Comparison of ENCODE assay signal across 21 mouse cellular contexts in genomic region chr1:135643691-135644090, GRCm38 (mm10). TPM values are rescaled to one million over a fixed set of nuclear protein-coding genes. Genes with fewer than 3 reads are reported as not detected.
DNase-seq lines count a peak whose midpoint lies in the region; ATAC-seq and TF ChIP-seq lines count a peak whose summit lies in the region.
"Had no signal": no experiment of that assay in that cellular context is flagged by ENCODE, and none has a peak within 500 bp of the region (broad histone marks: within the 10 kb centered on the region; RNA-seq: fewer than 3 reads in every experiment).

No protein-coding gene starts in this region.

- peaks cover 19% of the 10 kb centered on the region for H3K4me1 ChIP-seq in forebrain, embryonic 16.5 days (replicated peaks; ENCODE audit: control insufficient read depth, insufficient read depth, low read length)
- H3K4me1 ChIP-seq in forebrain, embryonic 11.5 days (replicated peaks; ENCODE audit: control insufficient read depth, insufficient read depth, low read length): peaks cover 3% of the 10 kb centered on the region; the same call in 1 of the 2 replicates
- peaks cover 21% of the 10 kb centered on the region for H3K4me1 ChIP-seq in heart, embryonic 12.5 days (replicated peaks)
- H3K4me1 ChIP-seq in hindbrain, embryonic 13.5 days (replicated peaks): peaks cover 31% of the 10 kb centered on the region
- H3K4me1 ChIP-seq in hindbrain, postnatal 0 days (ENCODE audit: insufficient read depth, low read length): peaks cover 8% of the 10 kb centered on the region
- peaks cover 2% of the 10 kb centered on the region; the same call in 1 of the 2 replicates for H3K4me1 ChIP-seq in midbrain, embryonic 11.5 days (ENCODE audit: control insufficient read depth, insufficient read depth, low read length)
- peaks cover 5% of the 10 kb centered on the region; the same call in 1 of the 2 replicates for H3K4me1 ChIP-seq in midbrain, postnatal 0 days (ENCODE audit: insufficient read depth, low read length)
- H3K4me1 ChIP-seq: embryonic facial prominence, embryonic 12.5 days had no signal

- whole genome bisulfite sequencing in forebrain, embryonic 16.5 days: 62% methylated on average over 3 of the region's 3 CpGs
- 86% methylated on average over 3 of the region's 3 CpGs for WGBS in forebrain, embryonic 11.5 days
- WGBS in heart, embryonic 12.5 days: 61% methylated on average over 3 of the region's 3 CpGs
- 75% methylated on average over 3 of the region's 3 CpGs for WGBS in hindbrain, embryonic 13.5 days
- 75% methylated on average over 3 of the region's 3 CpGs for WGBS in hindbrain, postnatal 0 days
- 86% methylated on average over 3 of the region's 3 CpGs for WGBS in midbrain, embryonic 11.5 days
- 83% methylated on average over 3 of the region's 3 CpGs for WGBS in midbrain, postnatal 0 days

- H3K4me2 ChIP-seq in forebrain, embryonic 16.5 days (ENCODE audit: low read length): no peak overlapping the region
- H3K4me2 ChIP-seq in forebrain, embryonic 11.5 days (ENCODE audit: low read depth, low read length, severe bottlenecking): no peak overlapping the region
- H3K4me2 ChIP-seq in heart, embryonic 12.5 days: no peak overlapping the region
- H3K4me2 ChIP-seq in hindbrain, embryonic 13.5 days: no peak overlapping the region
- H3K4me2 ChIP-seq in hindbrain, postnatal 0 days (ENCODE audit: low read depth, low read length): no peak overlapping the region
- no peak overlapping the region for H3K4me2 ChIP-seq in midbrain, embryonic 11.5 days
- no peak overlapping the region for H3K4me2 ChIP-seq in midbrain, postnatal 0 days (ENCODE audit: low read depth, low read length, poor library complexity, severe bottlenecking)
- H3K4me2 ChIP-seq: embryonic facial prominence, embryonic 12.5 days; embryonic facial prominence, embryonic 15.5 days; hindbrain, embryonic 12.5 days had no signal

- TF ChIP-seq CTCF in hindbrain, postnatal 0 days (IDR thresholded peaks at IDR 0.05; ENCODE audit: low read depth): no peak
- no peak for TF ChIP-seq CTCF in midbrain, postnatal 0 days (IDR thresholded peaks at IDR 0.05)

- no peak for DNase-seq in forebrain, embryonic 11.5 days (ENCODE audit: low spot score)
- DNase-seq in heart, postnatal 14 days: no peak
- DNase-seq in hindbrain, postnatal 0 days (ENCODE audit: low spot score): no peak
- DNase-seq in midbrain, embryonic 11.5 days (ENCODE audit: low spot score, missing footprints): peak; percentile 26
- no peak for DNase-seq in midbrain, postnatal 0 days (ENCODE audit: low spot score)
- DNase-seq: B cell, adult 2 months; cerebellum, adult 11 months; cerebellum, adult 9-11 months; gastrocnemius, postnatal 36 days; kidney, adult 2 months had no signal

- no peak overlapping the region for H3K27ac ChIP-seq in forebrain, embryonic 16.5 days (ENCODE audit: low read length)
- H3K27ac ChIP-seq in forebrain, embryonic 11.5 days (ENCODE audit: low read depth, low read length): no peak overlapping the region
- H3K27ac ChIP-seq in heart, embryonic 12.5 days (ENCODE audit: poor library complexity, severe bottlenecking): 0 out of 2 replicates have a peak overlapping the region, but pooled peaks have one; percentile 26
- H3K27ac ChIP-seq in hindbrain, embryonic 13.5 days: peak overlapping the region; percentile 37; the same call in 1 of the 2 replicates
- no peak overlapping the region for H3K27ac ChIP-seq in hindbrain, postnatal 0 days
- H3K27ac ChIP-seq in midbrain, embryonic 11.5 days (ENCODE audit: low read depth, low read length): no peak overlapping the region
- no peak overlapping the region for H3K27ac ChIP-seq in midbrain, postnatal 0 days (ENCODE audit: low read depth, low read length)
- H3K27ac ChIP-seq: embryonic facial prominence, embryonic 12.5 days; embryonic facial prominence, embryonic 15.5 days; heart, adult 2 months; hindbrain, embryonic 12.5 days had no signal

- H3K36me3 ChIP-seq in forebrain, embryonic 16.5 days (ENCODE audit: control insufficient read depth, insufficient read depth): no peaks in the 10 kb centered on the region
- no peaks in the 10 kb centered on the region for H3K36me3 ChIP-seq in forebrain, embryonic 11.5 days (ENCODE audit: control insufficient read depth, insufficient read depth, low read length)
- H3K36me3 ChIP-seq in heart, embryonic 12.5 days: no peaks in the 10 kb centered on the region
- no peaks in the 10 kb centered on the region for H3K36me3 ChIP-seq in hindbrain, embryonic 13.5 days
- H3K36me3 ChIP-seq in hindbrain, postnatal 0 days (ENCODE audit: insufficient read depth, low read length): no peaks in the 10 kb centered on the region
- H3K36me3 ChIP-seq in midbrain, embryonic 11.5 days (ENCODE audit: control insufficient read depth, insufficient read depth, low read length): no peaks in the 10 kb centered on the region
- H3K36me3 ChIP-seq in midbrain, postnatal 0 days (ENCODE audit: insufficient read depth, low read length): no peaks in the 10 kb centered on the region
- H3K36me3 ChIP-seq: embryonic facial prominence, embryonic 12.5 days; embryonic facial prominence, embryonic 15.5 days; G1E; hindbrain, embryonic 12.5 days had no signal

- no peaks in the 10 kb centered on the region for H3K27me3 ChIP-seq in forebrain, embryonic 16.5 days (replicated peaks; ENCODE audit: control insufficient read depth, insufficient read depth, low read length)
- H3K27me3 ChIP-seq in forebrain, embryonic 11.5 days (ENCODE audit: control insufficient read depth, insufficient read depth, low read length): no peaks in the 10 kb centered on the region
- H3K27me3 ChIP-seq in heart, embryonic 12.5 days (replicated peaks): no peaks in the 10 kb centered on the region
- H3K27me3 ChIP-seq in hindbrain, embryonic 13.5 days: no peaks in the 10 kb centered on the region
- H3K27me3 ChIP-seq in hindbrain, postnatal 0 days (ENCODE audit: insufficient read depth, low read length): no peaks in the 10 kb centered on the region
- no peaks in the 10 kb centered on the region for H3K27me3 ChIP-seq in midbrain, embryonic 11.5 days (ENCODE audit: control insufficient read depth, insufficient read depth, low read length)
- no peaks in the 10 kb centered on the region for H3K27me3 ChIP-seq in midbrain, postnatal 0 days (ENCODE audit: insufficient read depth, low read length)
- H3K27me3 ChIP-seq: embryonic facial prominence, embryonic 12.5 days; embryonic facial prominence, embryonic 15.5 days; hindbrain, embryonic 12.5 days; Patski had no signal

- ATAC-seq in forebrain, embryonic 16.5 days: peak; percentile 34; the same call in 1 of the 2 replicates
- ATAC-seq in forebrain, embryonic 11.5 days (replicated peaks; ENCODE audit: low FRiP score): no peak
- 0 out of 2 replicates have a peak, but pooled peaks have one; percentile 12 for ATAC-seq in heart, embryonic 12.5 days (ENCODE audit: insufficient number of reproducible peaks, low FRiP score)
- ATAC-seq in hindbrain, embryonic 13.5 days (ENCODE audit: low FRiP score): no peak
- no peak for ATAC-seq in hindbrain, postnatal 0 days
- no peak for ATAC-seq in midbrain, embryonic 11.5 days (ENCODE audit: low FRiP score)
- ATAC-seq in midbrain, postnatal 0 days (ENCODE audit: low FRiP score): no peak
- ATAC-seq: forebrain, embryonic 14.5 days; intestine, postnatal 0 days; Patski had no signal

- no peak overlapping the region for H3K4me3 ChIP-seq in forebrain, embryonic 16.5 days (replicated peaks; ENCODE audit: low read length)
- no peak overlapping the region for H3K4me3 ChIP-seq in forebrain, embryonic 11.5 days (ENCODE audit: low read depth, low read length)
- H3K4me3 ChIP-seq in heart, embryonic 12.5 days: no peak overlapping the region
- no peak overlapping the region for H3K4me3 ChIP-seq in hindbrain, embryonic 13.5 days
- no peak overlapping the region for H3K4me3 ChIP-seq in hindbrain, postnatal 0 days (ENCODE audit: low read length)
- H3K4me3 ChIP-seq in midbrain, embryonic 11.5 days (ENCODE audit: low read depth, low read length): no peak overlapping the region
- H3K4me3 ChIP-seq in midbrain, postnatal 0 days (ENCODE audit: low read depth, low read length): no peak overlapping the region
- H3K4me3 ChIP-seq: embryonic facial prominence, embryonic 12.5 days; embryonic facial prominence, embryonic 15.5 days; heart, adult 2 months; hindbrain, embryonic 12.5 days had no signal

- intact Hi-C loops in heart, postnatal 14 days (cut with DNase I): no loop called here

- no peaks in the 10 kb centered on the region; the same call in 1 of the 2 replicates for H3K9me3 ChIP-seq in forebrain, embryonic 16.5 days (ENCODE audit: control insufficient read depth, low read length)
- H3K9me3 ChIP-seq in forebrain, embryonic 11.5 days (ENCODE audit: control insufficient read depth, low read length): no peaks in the 10 kb centered on the region
- H3K9me3 ChIP-seq in heart, embryonic 12.5 days (replicated peaks): no peaks in the 10 kb centered on the region
- H3K9me3 ChIP-seq in hindbrain, embryonic 13.5 days: no peaks in the 10 kb centered on the region
- no peaks in the 10 kb centered on the region for H3K9me3 ChIP-seq in hindbrain, postnatal 0 days (ENCODE audit: low read length)
- H3K9me3 ChIP-seq in midbrain, embryonic 11.5 days (ENCODE audit: control insufficient read depth, low read length): no peaks in the 10 kb centered on the region
- H3K9me3 ChIP-seq in midbrain, postnatal 0 days (ENCODE audit: low read length): no peaks in the 10 kb centered on the region
- H3K9me3 ChIP-seq: embryonic facial prominence, embryonic 12.5 days; embryonic facial prominence, embryonic 15.5 days; G1E; hindbrain, embryonic 12.5 days had no signal

- no peak overlapping the region for H3K9ac ChIP-seq in forebrain, embryonic 16.5 days (replicated peaks; ENCODE audit: low read depth, low read length)
- no peak overlapping the region for H3K9ac ChIP-seq in forebrain, embryonic 11.5 days (ENCODE audit: low read length)
- no peak overlapping the region for H3K9ac ChIP-seq in heart, embryonic 12.5 days
- no peak overlapping the region for H3K9ac ChIP-seq in hindbrain, embryonic 13.5 days
- H3K9ac ChIP-seq in hindbrain, postnatal 0 days (replicated peaks; ENCODE audit: low read length): no peak overlapping the region
- H3K9ac ChIP-seq in midbrain, embryonic 11.5 days (ENCODE audit: low read length): no peak overlapping the region
- H3K9ac ChIP-seq in midbrain, postnatal 0 days (replicated peaks; ENCODE audit: low read length, poor library complexity, severe bottlenecking): no peak overlapping the region
- H3K9ac ChIP-seq: embryonic facial prominence, embryonic 12.5 days; embryonic facial prominence, embryonic 15.5 days; hindbrain, embryonic 12.5 days had no signal

RNA-seq across cellular contexts. Expression of gene Nav1, which starts 36.6 kb away (rescaled TPM):
- 48.6 and 62.6 TPM in 2 replicates for polyA plus RNA-seq in forebrain, embryonic 16.5 days (2015; fragmentation: Nextera tagmentation; extraction: Ambion mirVana)
- 23.4 and 26.9 TPM in 2 replicates for polyA plus RNA-seq in forebrain, embryonic 11.5 days (2014; fragmentation: Nextera tagmentation; extraction: Ambion mirVana)
- 38.9 and 45.1 TPM in 2 replicates for polyA plus RNA-seq in heart, embryonic 12.5 days (2016; fragmentation: Nextera tagmentation; extraction: Ambion mirVana)
- 10 to 100 TPM; 25.9 to 34.5 TPM for total RNA-seq in heart, postnatal 14 days (2021)
- 42.3 and 42.6 TPM in 2 replicates for polyA plus RNA-seq in hindbrain, embryonic 13.5 days (2015; fragmentation: Nextera tagmentation; extraction: Ambion mirVana)
- total RNA-seq in hindbrain, postnatal 0 days (2014; rRNA removed): 90.0 and 106 TPM in 2 replicates
- polyA plus RNA-seq in hindbrain, postnatal 0 days (2015; fragmentation: Nextera tagmentation; extraction: Ambion mirVana): 38.6 and 39.9 TPM in 2 replicates
- polyA plus RNA-seq in midbrain, embryonic 11.5 days (2014; fragmentation: Nextera tagmentation; extraction: Ambion mirVana): 10.4 and 13.3 TPM in 2 replicates
- 99.1 and 109 TPM in 2 replicates for total RNA-seq in midbrain, postnatal 0 days (2014; rRNA removed)
- 37.3 and 46.5 TPM in 2 replicates for polyA plus RNA-seq in midbrain, postnatal 0 days (2015; fragmentation: Nextera tagmentation; extraction: Ambion mirVana)
- polyA plus RNA-seq: G1E had no signal

Comparison
In these comparisons a context has a peak if more than half of its experiments do, and no peak if none do; other contexts are left out.
1. ATAC-seq: peak in forebrain, embryonic 16.5 days (single experiment) and heart, embryonic 12.5 days (single experiment); none in forebrain, embryonic 11.5 days (single experiment), hindbrain, embryonic 13.5 days (single experiment), hindbrain, postnatal 0 days (single experiment), midbrain, embryonic 11.5 days (single experiment) and midbrain, postnatal 0 days (single experiment).
2. H3K27ac ChIP-seq: peak in heart, embryonic 12.5 days (single experiment) and hindbrain, embryonic 13.5 days (single experiment); none in forebrain, embryonic 16.5 days (single experiment), forebrain, embryonic 11.5 days (single experiment), hindbrain, postnatal 0 days (single experiment), midbrain, embryonic 11.5 days (single experiment) and midbrain, postnatal 0 days (single experiment).